Mouse (Mus musculus) kidney, postnatal 0 days (tissue): ENCODE measurements around the gene Peak1. TPM values are rescaled to one million over a fixed set of nuclear protein-coding genes. Genes with fewer than 3 reads are reported as not detected.
A peak's percentile ranks its signal among the peaks of the same experiment; 100 is the strongest.

Experiments used
- ATAC-seq: fragments of 200-750 bp; cut with Nextera tagmentation; replicated peaks from 2 replicates; pipeline ENCODE4 v1.8.0; 2017; ENCODE audit warnings: low read depth, moderate number of reproducible peaks, moderate TSS enrichment, moderate library complexity; ENCODE audit not compliant: low FRiP score
- DNase-seq: peaks from one replicate; pipeline ENCODE4 v3.0.0-alpha.2; 2016; ENCODE audit warnings: low spot score
- H3K27ac ChIP-seq: fragments of 300-500 bp; sonication (generic); 2 replicates; pipeline ENCODE4 v1.5.1; 2014; ENCODE audit warnings: mild to moderate bottlenecking
- H3K27me3 ChIP-seq: fragments of 300-500 bp; sonication (generic); 2 replicates; pipeline ENCODE4 v1.6.1; 2014; ENCODE audit warnings: low read length, mixed read lengths; ENCODE audit not compliant: insufficient read depth
- H3K36me3 ChIP-seq: fragments of 300-500 bp; sonication (generic); 2 replicates; pipeline ENCODE4 v1.6.1; 2014; ENCODE audit warnings: low read length, mixed read lengths; ENCODE audit not compliant: insufficient read depth
- H3K4me1 ChIP-seq: fragments of 300-500 bp; sonication (generic); replicated peaks from 2 replicates; pipeline ENCODE4 v1.6.1; 2014; ENCODE audit warnings: antibody characterized with exemption, low read length, mixed read lengths; ENCODE audit not compliant: insufficient read depth
- H3K4me2 ChIP-seq: fragments of 300-500 bp; sonication (generic); 2 replicates; pipeline ENCODE4 v1.6.1; 2014; ENCODE audit warnings: mild to moderate bottlenecking, low read length, moderate library complexity, mixed read lengths
- H3K4me3 ChIP-seq: fragments of 300-500 bp; sonication (generic); replicated peaks from 2 replicates; pipeline ENCODE4 v1.5.1; 2014; ENCODE audit warnings: low read depth, low read length
- H3K9ac ChIP-seq: fragments of 300-500 bp; sonication (generic); 2 replicates; pipeline ENCODE4 v1.6.1; 2014; ENCODE audit warnings: low read depth, low read length
- H3K9me3 ChIP-seq: fragments of 300-500 bp; sonication (generic); replicated peaks from 2 replicates; pipeline ENCODE4 v1.6.1; 2016; ENCODE audit warnings: low read length, inconsistent platforms, mixed read lengths
- CTCF ChIP-seq: IDR thresholded peaks from 2 replicates; pipeline ENCODE4 v1.5.1; 2016; ENCODE audit warnings: antibody characterized with exemption, low read depth, mild to moderate bottlenecking, moderate library complexity
- WGBS: fragments of 180-500 bp; shearing (Covaris S2); extraction: QIAGEN DNeasy Blood & Tissue Kit; methylation state at CpG from one replicate; pipeline ENCODE4 v1.1.7; 2014; 5-methylcytosine and 5-hydroxymethylcytosine counted together
- polyA plus RNA-seq: library from polyadenylated mRNA; unstranded; fragments of >200 nt; fragmentation: Nextera tagmentation; extraction: Ambion mirVana; gene quantifications from 2 replicates; pipeline ENCODE4 v1.2.1, GENCODE M21; 2015

Gene Peak1
- polyA plus RNA-seq, 1 experiment from 2014 or later, result 12.2 TPM

DNA sequence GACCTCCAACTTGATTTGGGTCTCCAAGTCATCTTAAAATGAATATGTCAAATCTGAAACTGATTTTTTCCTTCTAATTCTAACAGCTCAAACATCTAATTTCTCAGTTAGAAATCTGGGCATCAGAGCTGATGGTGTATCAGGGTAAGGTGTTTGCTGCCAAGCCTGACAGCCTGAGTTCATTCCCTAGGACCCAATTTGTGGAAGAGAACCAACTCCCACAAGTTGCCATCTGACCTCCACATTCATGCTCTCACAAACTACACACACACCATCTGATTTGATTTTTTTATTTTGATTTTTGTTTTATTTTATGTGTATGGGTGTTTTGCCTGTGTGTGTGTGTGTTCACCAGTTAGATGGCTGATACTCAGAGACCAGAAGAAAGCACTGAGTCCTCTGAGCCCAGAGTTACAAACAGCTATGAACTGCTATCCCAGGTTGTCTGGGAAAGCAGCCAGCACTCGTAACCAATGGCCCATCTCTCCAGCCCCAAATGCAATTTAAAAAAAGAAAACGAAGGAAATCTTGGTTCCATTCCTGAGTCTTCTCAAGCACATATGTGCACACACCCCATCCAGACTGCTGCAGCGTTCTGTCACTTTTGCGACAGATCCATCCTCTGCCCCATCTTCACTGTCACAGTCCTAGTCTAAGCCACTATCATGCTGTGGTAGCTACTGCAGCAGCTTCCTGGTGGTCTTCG lies 18.1 kb upstream of the Peak1 start:
- Histone ChIP-seq H3K9ac (no peak overlapping the region), H3K27ac (no peak overlapping the region), H3K27me3 (no peaks in the 10 kb centered on the region), H3K9me3 (no peaks in the 10 kb centered on the region), H3K36me3 (no peaks in the 10 kb centered on the region), H3K4me1 (no peaks in the 10 kb centered on the region), H3K4me2 (no peak overlapping the region), H3K4me3 (no peak overlapping the region)
- WGBS, result 78% methylated on average over 5 of the region's 5 CpGs
- DNase-seq (no peak), ATAC-seq (no peak)
- TF ChIP-seq CTCF, result no peak

DNA sequence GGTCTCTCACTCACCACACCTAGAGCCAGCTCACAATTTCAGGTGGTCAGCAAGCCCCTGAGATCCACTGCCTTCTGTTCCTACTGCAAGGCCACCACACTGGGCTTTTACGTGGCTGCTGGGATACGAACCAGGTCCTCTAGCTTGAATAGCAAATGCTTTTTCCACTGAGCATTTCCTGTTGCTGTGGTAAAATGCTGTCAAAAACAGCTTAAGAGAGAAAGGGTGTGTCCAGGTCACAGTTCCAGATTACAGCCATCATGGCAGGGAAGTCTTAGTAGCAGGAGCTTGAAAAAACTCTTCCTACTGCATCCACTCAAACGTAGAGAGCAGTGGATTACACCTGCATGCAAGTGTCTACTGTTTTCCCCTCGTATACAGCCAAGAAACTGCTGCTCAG lies 7.0 kb upstream of the Peak1 start:
- 80% methylated on average over 4 of the region's 4 CpGs for WGBS
- Histone ChIP-seq H3K9me3 (no peaks in the 10 kb centered on the region), H3K4me1 (0 out of 2 replicates have a peak, but pooled peaks cover 3% of the 10 kb centered on the region), H3K27ac (peak overlapping the region; percentile 19; the same call in 1 of the 2 replicates), H3K27me3 (no peaks in the 10 kb centered on the region), H3K9ac (no peak overlapping the region), H3K4me3 (no peak overlapping the region), H3K36me3 (no peaks in the 10 kb centered on the region), H3K4me2 (no peak overlapping the region)
- no peak for TF ChIP-seq CTCF
- DNase-seq (no peak), ATAC-seq (no peak)

DNA sequence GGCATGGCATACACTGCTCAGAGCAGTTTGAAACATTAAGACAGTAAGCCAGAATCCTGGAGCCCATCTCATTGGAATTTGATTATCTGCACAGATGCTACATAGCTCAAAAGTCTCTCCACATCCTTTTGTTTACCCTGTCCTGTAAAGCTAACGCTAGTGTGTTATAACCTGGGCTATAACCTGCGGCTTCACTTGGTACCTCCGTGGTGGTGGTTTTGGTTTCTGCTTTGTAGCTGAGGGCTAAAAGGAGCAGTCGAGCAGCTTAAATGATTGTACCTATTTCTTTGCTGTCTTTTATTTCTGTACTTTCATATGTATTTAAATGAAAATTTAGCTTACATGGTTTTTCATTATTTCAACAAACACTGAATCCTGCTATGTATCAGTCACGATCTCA lies 4.1 kb upstream of the Peak1 start:
- no peak overlapping the region for H3K4me2 ChIP-seq

DNA sequence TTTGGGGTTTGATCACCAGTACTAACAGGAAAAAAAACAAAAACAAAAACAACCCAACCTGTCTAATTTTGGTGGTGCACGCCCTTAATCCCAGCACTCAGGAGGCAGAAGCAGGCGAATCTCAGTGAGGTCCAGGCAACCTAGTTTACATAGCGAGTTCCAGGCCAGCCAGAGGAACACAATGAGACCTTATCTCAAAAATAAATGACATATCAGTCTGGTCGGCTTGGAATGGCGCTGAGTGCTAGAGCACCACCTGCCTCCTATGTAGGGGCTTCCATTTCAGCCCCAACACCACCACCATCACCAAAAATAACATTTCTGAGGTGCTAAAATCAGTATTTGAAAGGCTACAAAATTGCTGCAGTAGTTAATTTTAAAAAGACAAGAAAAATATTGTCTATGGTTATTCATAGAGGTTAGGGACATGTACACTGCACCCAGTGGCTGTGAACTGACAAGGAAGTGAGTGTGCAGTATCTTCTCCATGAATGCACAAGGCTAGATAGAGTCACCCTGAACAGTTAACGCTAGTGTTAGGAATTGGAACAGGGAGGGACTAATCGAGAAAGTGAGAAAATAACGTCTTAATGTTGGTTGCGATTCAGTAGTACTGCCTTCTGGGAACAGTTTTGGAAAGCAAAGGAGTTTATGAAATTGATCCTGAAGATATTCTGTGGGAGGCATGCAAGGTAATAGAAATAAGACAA lies 3.2 kb upstream of the Peak1 start:
- H3K4me3 ChIP-seq, result no peak overlapping the region
- H3K27ac ChIP-seq, result no peak overlapping the region
- H3K27me3 ChIP-seq, result no peaks in the 10 kb centered on the region
- no peaks in the 10 kb centered on the region for H3K36me3 ChIP-seq
- WGBS, result 81% methylated on average over 9 of the region's 9 CpGs
- ATAC-seq, result no peak
- no peaks in the 10 kb centered on the region for H3K9me3 ChIP-seq
- no peak overlapping the region for H3K9ac ChIP-seq
- no peak overlapping the region for H3K4me2 ChIP-seq
- H3K4me1 ChIP-seq, result peaks cover 4% of the 10 kb centered on the region; the same call in 1 of the 2 replicates
- no peak for TF ChIP-seq CTCF
- no peak for DNase-seq

More for the DNA sequence above, 4.1 kb upstream of the Peak1 start:
- Histone ChIP-seq H3K4me1 (0 out of 2 replicates have a peak, but pooled peaks cover 3% of the 10 kb centered on the region), H3K9ac (no peak overlapping the region), H3K36me3 (no peaks in the 10 kb centered on the region), H3K27me3 (no peaks in the 10 kb centered on the region), H3K27ac (no peak overlapping the region), H3K4me3 (no peak overlapping the region), H3K9me3 (no peaks in the 10 kb centered on the region)
- TF ChIP-seq CTCF, result no peak
- ATAC-seq (no peak), DNase-seq (no peak)
- WGBS, result 77% methylated on average over 5 of the region's 5 CpGs

DNA sequence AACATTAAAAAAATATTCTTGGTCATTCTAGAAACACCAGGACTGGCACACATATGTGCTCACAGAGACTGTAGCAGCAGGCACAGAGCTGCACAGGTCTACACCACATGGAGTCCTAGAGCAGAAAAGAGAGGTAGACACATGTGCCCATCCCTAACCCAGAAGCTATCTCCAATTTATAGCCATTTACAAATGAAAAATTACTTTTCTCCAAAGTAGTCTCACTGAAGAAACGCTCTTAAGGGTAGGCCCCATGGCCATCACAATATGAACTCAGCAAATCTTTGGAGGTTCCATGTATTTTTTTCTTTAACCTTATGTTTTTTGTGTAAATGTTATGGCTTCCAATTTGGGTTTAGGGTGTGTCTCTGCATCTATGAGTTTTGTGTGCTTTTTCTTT lies 2.4 kb upstream of the Peak1 start:
- H3K9me3 ChIP-seq, result no peaks in the 10 kb centered on the region
- no peaks in the 10 kb centered on the region for H3K36me3 ChIP-seq
- no peak overlapping the region for H3K4me3 ChIP-seq
- H3K4me1 ChIP-seq, result peaks cover 6% of the 10 kb centered on the region; the same call in 1 of the 2 replicates
- H3K9ac ChIP-seq, result no peak overlapping the region
- H3K27ac ChIP-seq, result no peak overlapping the region
- DNase-seq (no peak), ATAC-seq (no peak)
- WGBS, result 93% methylated on average over 1 of the region's 1 CpGs
- TF ChIP-seq CTCF, result no peak
- H3K27me3 ChIP-seq, result no peaks in the 10 kb centered on the region
- H3K4me2 ChIP-seq, result no peak overlapping the region

DNA sequence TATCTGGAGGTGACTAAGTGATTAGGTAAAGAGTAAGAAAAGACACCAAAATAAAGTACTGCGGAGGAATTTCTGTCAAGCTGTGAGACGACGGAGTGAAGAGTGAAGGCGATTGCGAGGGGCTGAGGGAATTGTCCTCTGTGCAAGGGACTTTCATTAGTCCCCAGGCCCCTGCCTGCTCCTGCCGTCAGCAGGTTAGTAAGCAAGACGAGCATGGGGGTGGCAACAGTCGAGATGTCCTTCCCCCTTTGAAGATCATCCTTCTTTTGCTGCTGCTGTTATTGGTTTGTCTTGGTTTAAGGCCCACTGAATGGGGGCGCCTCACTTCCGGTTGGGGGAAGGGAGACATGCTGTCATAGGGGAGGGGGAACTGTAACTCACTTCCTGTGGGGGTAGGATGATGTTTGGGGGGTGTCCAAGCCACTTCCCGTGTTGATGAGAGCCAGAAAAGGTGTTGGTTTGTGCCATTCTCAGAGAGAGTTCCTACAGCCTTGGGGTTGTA lies 922 bp upstream of the Peak1 start:
- Histone ChIP-seq H3K9ac (peak overlapping the region; percentile 74), H3K36me3 (no peaks in the 10 kb centered on the region), H3K4me2 (peak overlapping the region; percentile 60), H3K4me3 (peak overlapping the region; percentile 75), H3K4me1 (peaks cover 6% of the 10 kb centered on the region; the same call in 1 of the 2 replicates), H3K27ac (peak overlapping the region; percentile 96), H3K9me3 (no peaks in the 10 kb centered on the region), H3K27me3 (no peaks in the 10 kb centered on the region)
- ATAC-seq, result peak; percentile 31; the same call in 1 of the 2 replicates
- DNase-seq, result peak; percentile 90
- WGBS, result 0% methylated on average over 11 of the region's 11 CpGs
- TF ChIP-seq CTCF, result no peak; the same call in 1 of the 2 replicates
